Mouse (Mus musculus): ENCODE measurements around the gene Slc7a8. TPM values are rescaled to one million over a fixed set of nuclear protein-coding genes. Genes with fewer than 3 reads are reported as not detected.

Gene Slc7a8
- total and polyA plus RNA-seq, 2 experiments from 2014 or later: 13.3 to 14.5 TPM

GRCm38 (mm10) chr14:54686522-54687143 is 95.1 kb downstream of the Slc7a8 start, which contains the start of gene Acin1:
Gene Acin1, minus strand, starts transcription at chr14:54686931.
- Histone ChIP-seq H3K36me3 (ENCODE audit: insufficient read depth) (peaks cover 27% of the 10 kb centered on the region), H3K27ac (ENCODE audit: low read depth, low read length) (peak within 1 kb of the TSS; percentile 97), H3K4me1 (ENCODE audit: insufficient read depth) (peaks cover 19% of the 10 kb centered on the region), H3K4me2 (ENCODE audit: low read depth) (peak within 1 kb of the TSS; percentile 84), H3K4me3 (ENCODE audit: low read depth, low read length) (peak within 1 kb of the TSS; percentile 94), H3K9ac (peak within 1 kb of the TSS; percentile 97), H3K9me3 (ENCODE audit: low read length) (no peaks in the 10 kb centered on the region), H3K27me3 (ENCODE audit: insufficient read depth, low read length) (no peaks in the 10 kb centered on the region)
- TF ChIP-seq CTCF (IDR thresholded peaks at IDR 0.05; ENCODE audit: low read depth): no peak
- DNase-seq (peak; percentile 100), ATAC-seq (peak; percentile 97)
- WGBS: under 1% methylated on average over 44 of the region's 44 CpGs

GRCm38 (mm10) chr14:54686063-54686521 is 95.7 kb downstream of the Slc7a8 start, which contains the start of gene 1700123O20Rik:
Gene 1700123O20Rik, plus strand, starts transcription at chr14:54686216.
- H3K27ac ChIP-seq (ENCODE audit: low read depth, low read length): peak within 1 kb of the TSS; percentile 97
- H3K9ac ChIP-seq: peak within 1 kb of the TSS; percentile 97
- H3K4me3 ChIP-seq (ENCODE audit: low read depth, low read length): peak within 1 kb of the TSS; percentile 94
- ATAC-seq (peak; percentile 62), DNase-seq (peak; percentile 91)
- WGBS: under 1% methylated on average over 41 of the region's 41 CpGs
- no peaks in the 10 kb centered on the region for H3K27me3 ChIP-seq (ENCODE audit: insufficient read depth, low read length)
- H3K36me3 ChIP-seq (ENCODE audit: insufficient read depth): peaks cover 27% of the 10 kb centered on the region
- peaks cover 19% of the 10 kb centered on the region for H3K4me1 ChIP-seq (ENCODE audit: insufficient read depth)
- TF ChIP-seq CTCF (IDR thresholded peaks at IDR 0.05; ENCODE audit: low read depth): peak; percentile 61
- H3K9me3 ChIP-seq (ENCODE audit: low read length): no peaks in the 10 kb centered on the region
- peak within 1 kb of the TSS; percentile 84 for H3K4me2 ChIP-seq (ENCODE audit: low read depth)

- Histone ChIP-seq H3K9ac (peak overlapping the region; percentile 97), H3K4me3 (ENCODE audit: low read depth, low read length) (peak overlapping the region; percentile 94), H3K27me3 (ENCODE audit: insufficient read depth, low read length) (no peaks in the 10 kb centered on the region), H3K4me2 (ENCODE audit: low read depth) (peak overlapping the region; percentile 84), H3K9me3 (ENCODE audit: low read length) (no peaks in the 10 kb centered on the region), H3K4me1 (ENCODE audit: insufficient read depth) (peaks cover 19% of the 10 kb centered on the region), H3K36me3 (ENCODE audit: insufficient read depth) (peaks cover 21% of the 10 kb centered on the region), H3K27ac (ENCODE audit: low read depth, low read length) (peak overlapping the region; percentile 97)
- WGBS: 13% methylated on average over 8 of the region's 8 CpGs
- TF ChIP-seq CTCF (IDR thresholded peaks at IDR 0.05; ENCODE audit: low read depth): no peak
- DNase-seq (no peak), ATAC-seq (no peak)
Observed at GRCm38 (mm10) chr14:54685471-54685870, 96.3 kb downstream of the Slc7a8 start.

GRCm38 (mm10) chr14:54682396-54682795 is 99.3 kb downstream of the Slc7a8 start:
- Histone ChIP-seq H3K27ac (ENCODE audit: low read depth, low read length) (no peak overlapping the region), H3K27me3 (ENCODE audit: insufficient read depth, low read length) (no peaks in the 10 kb centered on the region), H3K9ac (no peak overlapping the region), H3K36me3 (ENCODE audit: insufficient read depth) (peaks cover 27% of the 10 kb centered on the region), H3K9me3 (ENCODE audit: low read length) (no peaks in the 10 kb centered on the region), H3K4me1 (ENCODE audit: insufficient read depth) (peaks cover 11% of the 10 kb centered on the region), H3K4me3 (ENCODE audit: low read depth, low read length) (no peak overlapping the region), H3K4me2 (ENCODE audit: low read depth) (no peak overlapping the region)
- no peak for TF ChIP-seq CTCF (IDR thresholded peaks at IDR 0.05; ENCODE audit: low read depth)
- WGBS: 89% methylated on average over 3 of the region's 3 CpGs
- no peak for DNase-seq
- no peak for ATAC-seq

GRCm38 (mm10) chr14:54678657-54679304 is 103.0 kb downstream of the Slc7a8 start:
- H3K4me1 ChIP-seq (ENCODE audit: insufficient read depth): no peaks in the 10 kb centered on the region
- WGBS: 89% methylated on average over 16 of the region's 16 CpGs
- DNase-seq (no peak), ATAC-seq (no peak)
- H3K9me3 ChIP-seq (ENCODE audit: low read length): no peaks in the 10 kb centered on the region
- no peak for TF ChIP-seq CTCF (IDR thresholded peaks at IDR 0.05; ENCODE audit: low read depth)
- H3K27me3 ChIP-seq (ENCODE audit: insufficient read depth, low read length): no peaks in the 10 kb centered on the region
- H3K4me2 ChIP-seq (ENCODE audit: low read depth): no peak overlapping the region
- no peak overlapping the region for H3K27ac ChIP-seq (ENCODE audit: low read depth, low read length)
- no peak overlapping the region for H3K4me3 ChIP-seq (ENCODE audit: low read depth, low read length)
- H3K36me3 ChIP-seq (ENCODE audit: insufficient read depth): peaks cover 54% of the 10 kb centered on the region
- no peak overlapping the region for H3K9ac ChIP-seq

GRCm38 (mm10) chr14:54676290-54676689 is 105.5 kb downstream of the Slc7a8 start:
- 86% methylated on average over 5 of the region's 5 CpGs for WGBS
- peaks cover 61% of the 10 kb centered on the region for H3K36me3 ChIP-seq (ENCODE audit: insufficient read depth)

GRCm38 (mm10) chr14:54674317-54674716 is 107.4 kb downstream of the Slc7a8 start:
- peaks cover 62% of the 10 kb centered on the region for H3K36me3 ChIP-seq (ENCODE audit: insufficient read depth)
- no peak for TF ChIP-seq CTCF (IDR thresholded peaks at IDR 0.05; ENCODE audit: low read depth)
- H3K4me1 ChIP-seq (ENCODE audit: insufficient read depth): no peaks in the 10 kb centered on the region
- no peak overlapping the region for H3K4me2 ChIP-seq (ENCODE audit: low read depth)
- H3K9me3 ChIP-seq (ENCODE audit: low read length): no peaks in the 10 kb centered on the region
- ATAC-seq (no peak), DNase-seq (no peak)
- no peaks in the 10 kb centered on the region for H3K27me3 ChIP-seq (ENCODE audit: insufficient read depth, low read length)
- 72% methylated on average over 2 of the region's 2 CpGs for WGBS
- H3K4me3 ChIP-seq (ENCODE audit: low read depth, low read length): no peak overlapping the region
- H3K27ac ChIP-seq (ENCODE audit: low read depth, low read length): no peak overlapping the region
- H3K9ac ChIP-seq: no peak overlapping the region

More at GRCm38 (mm10) chr14:54676290-54676689, 105.5 kb downstream of the Slc7a8 start:
- ATAC-seq (no peak), DNase-seq (no peak)
- no peak for TF ChIP-seq CTCF (IDR thresholded peaks at IDR 0.05; ENCODE audit: low read depth)
- H3K9me3 ChIP-seq (ENCODE audit: low read length): no peaks in the 10 kb centered on the region
- no peak overlapping the region for H3K9ac ChIP-seq
- no peak overlapping the region for H3K4me2 ChIP-seq (ENCODE audit: low read depth)
- no peaks in the 10 kb centered on the region for H3K4me1 ChIP-seq (ENCODE audit: insufficient read depth)
- no peaks in the 10 kb centered on the region for H3K27me3 ChIP-seq (ENCODE audit: insufficient read depth, low read length)
- no peak overlapping the region for H3K27ac ChIP-seq (ENCODE audit: low read depth, low read length)
- H3K4me3 ChIP-seq (ENCODE audit: low read depth, low read length): no peak overlapping the region

Other genes with a start within 250 kb of the Slc7a8 start
- gene Haus4, start 227.3 kb downstream of the Slc7a8 start, total RNA-seq (2014; rRNA removed): 21.3 and 23.1 TPM in 2 replicates
- gene Haus4, start 227.3 kb downstream of the Slc7a8 start, polyA plus RNA-seq (2015; fragmentation: Nextera tagmentation; extraction: Ambion mirVana): 17.9 and 19.5 TPM in 2 replicates
- 4.4 and 6.6 TPM in 2 replicates for gene Ajuba, start 204.4 kb downstream of the Slc7a8 start, total RNA-seq (2014; rRNA removed)
- gene Ajuba, start 204.4 kb downstream of the Slc7a8 start, polyA plus RNA-seq (2015; fragmentation: Nextera tagmentation; extraction: Ambion mirVana): 4.4 and 4.5 TPM in 2 replicates
- gene 4931414P19Rik, start 176.0 kb downstream of the Slc7a8 start, total RNA-seq (2014; rRNA removed): 6.5 and 12.8 TPM in 2 replicates
- gene 4931414P19Rik, start 176.0 kb downstream of the Slc7a8 start, polyA plus RNA-seq (2015; fragmentation: Nextera tagmentation; extraction: Ambion mirVana): 2.2 and 3.1 TPM in 2 replicates
- gene Psmb5, start 163.9 kb downstream of the Slc7a8 start, total RNA-seq (2014; rRNA removed): 180 and 239 TPM in 2 replicates
- gene Psmb5, start 163.9 kb downstream of the Slc7a8 start, polyA plus RNA-seq (2015; fragmentation: Nextera tagmentation; extraction: Ambion mirVana): 420 and 499 TPM in 2 replicates
- gene Psmb11, start 160.5 kb downstream of the Slc7a8 start, total RNA-seq (2014; rRNA removed): under 0.01 TPM in 1 of 2 replicates, not detected in the other
- 0.04 and 0.08 TPM in 2 replicates for gene Psmb11, start 160.5 kb downstream of the Slc7a8 start, polyA plus RNA-seq (2015; fragmentation: Nextera tagmentation; extraction: Ambion mirVana)
- not detected in 2 replicates for gene Gm17606, start 141.0 kb downstream of the Slc7a8 start, total RNA-seq (2014; rRNA removed)
- not detected in 2 replicates for gene Gm17606, start 141.0 kb downstream of the Slc7a8 start, polyA plus RNA-seq (2015; fragmentation: Nextera tagmentation; extraction: Ambion mirVana)
- gene Cdh24, start 140.6 kb downstream of the Slc7a8 start, total RNA-seq (2014; rRNA removed): 15.6 and 21.7 TPM in 2 replicates
- 3.8 and 4.6 TPM in 2 replicates for gene Cdh24, start 140.6 kb downstream of the Slc7a8 start, polyA plus RNA-seq (2015; fragmentation: Nextera tagmentation; extraction: Ambion mirVana)
- gene 1700123O20Rik, start 95.7 kb downstream of the Slc7a8 start, total RNA-seq (2014; rRNA removed): 32.0 and 36.2 TPM in 2 replicates
- 66.6 and 70.7 TPM in 2 replicates for gene 1700123O20Rik, start 95.7 kb downstream of the Slc7a8 start, polyA plus RNA-seq (2015; fragmentation: Nextera tagmentation; extraction: Ambion mirVana)
- gene Acin1, start 95.0 kb downstream of the Slc7a8 start, total RNA-seq (2014; rRNA removed): 143 and 147 TPM in 2 replicates
- 80.7 and 97.0 TPM in 2 replicates for gene Acin1, start 95.0 kb downstream of the Slc7a8 start, polyA plus RNA-seq (2015; fragmentation: Nextera tagmentation; extraction: Ambion mirVana)
- gene Gm29776, start 83.1 kb downstream of the Slc7a8 start, total RNA-seq (2014; rRNA removed): 0.14 and 0.15 TPM in 2 replicates
- 0.06 and 0.13 TPM in 2 replicates for gene Gm29776, start 83.1 kb downstream of the Slc7a8 start, polyA plus RNA-seq (2015; fragmentation: Nextera tagmentation; extraction: Ambion mirVana)
- gene Cebpe, start 69.8 kb downstream of the Slc7a8 start, total RNA-seq (2014; rRNA removed): 0.38 TPM in 1 of 2 replicates, not detected in the other
- not detected in 2 replicates for gene Cebpe, start 69.8 kb downstream of the Slc7a8 start, polyA plus RNA-seq (2015; fragmentation: Nextera tagmentation; extraction: Ambion mirVana)
- gene Rnf212b, start 32.2 kb upstream of the Slc7a8 start, total RNA-seq (2014; rRNA removed): not detected in 2 replicates
- gene Rnf212b, start 32.2 kb upstream of the Slc7a8 start, polyA plus RNA-seq (2015; fragmentation: Nextera tagmentation; extraction: Ambion mirVana): not detected in 2 replicates
- 7.1 and 7.2 TPM in 2 replicates for gene Homez, start 89.0 kb upstream of the Slc7a8 start, total RNA-seq (2014; rRNA removed)
- gene Homez, start 89.0 kb upstream of the Slc7a8 start, polyA plus RNA-seq (2015; fragmentation: Nextera tagmentation; extraction: Ambion mirVana): 2.7 and 6.9 TPM in 2 replicates
- 17.4 and 19.7 TPM in 2 replicates for gene Ppp1r3e, start 95.6 kb upstream of the Slc7a8 start, total RNA-seq (2014; rRNA removed)
- gene Ppp1r3e, start 95.6 kb upstream of the Slc7a8 start, polyA plus RNA-seq (2015; fragmentation: Nextera tagmentation; extraction: Ambion mirVana): 2.3 and 3.3 TPM in 2 replicates
- 33.2 and 38.0 TPM in 2 replicates for gene Bcl2l2, start 101.4 kb upstream of the Slc7a8 start, total RNA-seq (2014; rRNA removed)
- 2.5 and 2.9 TPM in 2 replicates for gene Bcl2l2, start 101.4 kb upstream of the Slc7a8 start, polyA plus RNA-seq (2015; fragmentation: Nextera tagmentation; extraction: Ambion mirVana)
- 3.1 TPM in 1 of 2 replicates, not detected in the other for gene Gm20521, start 101.5 kb upstream of the Slc7a8 start, total RNA-seq (2014; rRNA removed)
- gene Gm20521, start 101.5 kb upstream of the Slc7a8 start, polyA plus RNA-seq (2015; fragmentation: Nextera tagmentation; extraction: Ambion mirVana): 0.30 and 0.89 TPM in 2 replicates
- 113 and 116 TPM in 2 replicates for gene Pabpn1, start 110.6 kb upstream of the Slc7a8 start, total RNA-seq (2014; rRNA removed)
- 105 and 126 TPM in 2 replicates for gene Pabpn1, start 110.6 kb upstream of the Slc7a8 start, polyA plus RNA-seq (2015; fragmentation: Nextera tagmentation; extraction: Ambion mirVana)
- 327 and 359 TPM in 2 replicates for gene Slc22a17, start 131.2 kb upstream of the Slc7a8 start, total RNA-seq (2014; rRNA removed)
- 230 and 282 TPM in 2 replicates for gene Slc22a17, start 131.2 kb upstream of the Slc7a8 start, polyA plus RNA-seq (2015; fragmentation: Nextera tagmentation; extraction: Ambion mirVana)
- 22.2 and 29.8 TPM in 2 replicates for gene Efs, start 144.2 kb upstream of the Slc7a8 start, total RNA-seq (2014; rRNA removed)
- gene Efs, start 144.2 kb upstream of the Slc7a8 start, polyA plus RNA-seq (2015; fragmentation: Nextera tagmentation; extraction: Ambion mirVana): 13.4 and 13.5 TPM in 2 replicates
- 0.38 TPM in 1 of 2 replicates, not detected in the other for gene Il25, start 150.7 kb upstream of the Slc7a8 start, total RNA-seq (2014; rRNA removed)
- 0.18 and 0.58 TPM in 2 replicates for gene Il25, start 150.7 kb upstream of the Slc7a8 start, polyA plus RNA-seq (2015; fragmentation: Nextera tagmentation; extraction: Ambion mirVana)
- 17.9 and 19.9 TPM in 2 replicates for gene Cmtm5, start 154.3 kb upstream of the Slc7a8 start, total RNA-seq (2014; rRNA removed)
- 17.7 and 22.7 TPM in 2 replicates for gene Cmtm5, start 154.3 kb upstream of the Slc7a8 start, polyA plus RNA-seq (2015; fragmentation: Nextera tagmentation; extraction: Ambion mirVana)
- gene Myh6, start 185.0 kb upstream of the Slc7a8 start, total RNA-seq (2014; rRNA removed): 0.23 and 5.8 TPM in 2 replicates
- gene Myh6, start 185.0 kb upstream of the Slc7a8 start, polyA plus RNA-seq (2015; fragmentation: Nextera tagmentation; extraction: Ambion mirVana): 2.3 and 2.5 TPM in 2 replicates
- gene Gm17428, start 195.0 kb upstream of the Slc7a8 start, total RNA-seq (2014; rRNA removed): not detected in 2 replicates
- gene Gm17428, start 195.0 kb upstream of the Slc7a8 start, polyA plus RNA-seq (2015; fragmentation: Nextera tagmentation; extraction: Ambion mirVana): not detected in 2 replicates
- 8.5 and 9.3 TPM in 2 replicates for gene Myh7, start 212.7 kb upstream of the Slc7a8 start, total RNA-seq (2014; rRNA removed)
- 8.8 and 9.6 TPM in 2 replicates for gene Myh7, start 212.7 kb upstream of the Slc7a8 start, polyA plus RNA-seq (2015; fragmentation: Nextera tagmentation; extraction: Ambion mirVana)
- gene Ngdn, start 233.5 kb upstream of the Slc7a8 start, total RNA-seq (2014; rRNA removed): 24.2 and 36.8 TPM in 2 replicates
- gene Ngdn, start 233.5 kb upstream of the Slc7a8 start, polyA plus RNA-seq (2015; fragmentation: Nextera tagmentation; extraction: Ambion mirVana): 47.9 and 51.3 TPM in 2 replicates

Measured in forebrain, postnatal 0 days (tissue).